Mouse (Mus musculus): ENCODE data around the gene Tsc2.

DNA sequence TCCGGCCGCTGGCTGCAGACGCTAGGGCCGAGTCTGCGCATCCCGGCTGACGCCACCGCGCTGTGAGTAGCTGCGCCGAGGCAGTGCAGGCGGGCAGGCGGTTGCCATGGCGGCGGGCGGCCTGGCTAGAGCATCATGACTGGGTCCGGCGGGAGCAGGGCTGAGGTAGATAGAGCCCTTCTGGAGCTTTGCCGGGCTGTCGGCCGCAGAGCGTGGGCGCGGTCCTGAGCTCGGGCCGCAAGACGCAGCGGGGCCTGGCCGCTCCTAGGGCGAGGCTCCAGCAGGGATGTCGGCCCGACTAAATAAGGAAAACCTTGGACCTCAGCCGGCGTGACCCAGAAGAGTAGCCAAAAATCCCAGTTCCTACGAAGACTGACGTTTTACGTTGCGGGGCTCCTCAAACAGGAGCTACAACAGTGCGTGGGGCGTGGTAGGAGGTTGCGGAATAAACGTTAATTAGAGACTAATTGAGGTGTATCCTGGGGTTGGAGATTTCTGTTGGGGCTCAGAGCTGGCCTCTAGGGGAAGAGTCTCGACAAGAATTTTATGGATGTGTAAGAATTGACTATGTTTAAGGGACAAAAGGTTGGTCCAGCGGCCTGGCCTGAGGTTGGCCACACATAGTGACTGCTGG lies 81.9 kb downstream of the Tsc2 start:
- TF ChIP-seq POLR2A (IDR thresholded peaks at IDR 0.05; ENCODE audit: borderline replicate concordance, extremely low read depth, low read depth, low read length) (no peak), CTCF (IDR thresholded peaks at IDR 0.05; ENCODE audit: insufficient read depth, low read length) (no peak)

All from lung, adult 2 months (tissue).